Mouse (Mus musculus) megakaryocyte-erythroid progenitor cell, adult 5-6 weeks (primary cell): ENCODE data around the gene Il4i1. TPM values are rescaled to one million over a fixed set of nuclear protein-coding genes. Genes with fewer than 3 reads are reported as not detected.

Experiments
- ATAC-seq: replicated peaks from 2 replicates; pipeline ENCODE4 v1.8.0; 2016; ENCODE audit warnings: mild to moderate bottlenecking, inconsistent platforms; ENCODE audit not compliant: severe bottlenecking, poor library complexity, low FRiP score, low TSS enrichment
- total RNA-seq, 2 experiments: library from RNA; stranded (forward) in 1 of 2; stranded (reverse) in 1 of 2; fragments of 200-1000, 215-1000 nt in 1 of 2; fragments of >200 nt in 1 of 2; fragmentation: Nextera tagmentation in 1 of 2; gene quantifications; 2 replicates each; pipeline ENCODE4 v1.2.3; 2014 to 2017

Gene Il4i1
- total RNA-seq, 2 experiments from 2014 or later, result 1.7 to 2.5 TPM

GRCm38 (mm10) chr7:44841825-44842463, 25.8 kb downstream of the Il4i1 start:
- ATAC-seq, result no peak

- no peak for ATAC-seq
These were observed 28.8 kb downstream of the Il4i1 start for GRCm38 (mm10) chr7:44845006-44845405.

GRCm38 (mm10) chr7:44846804-44847203, 30.6 kb downstream of the Il4i1 start:
- no peak for ATAC-seq

- no peak for ATAC-seq
These were observed 31.6 kb downstream of the Il4i1 start for GRCm38 (mm10) chr7:44847772-44848171.

- ATAC-seq, result peak; percentile 69
These were observed 32.6 kb downstream of the Il4i1 start, which contains the start of the genes Akt1s1 and Tbc1d17 for GRCm38 (mm10) chr7:44848561-44849415. TSS of gene Akt1s1 (plus strand) at chr7:44848991. TSS of gene Tbc1d17 (minus strand) at chr7:44849079.

GRCm38 (mm10) chr7:44849416-44850111, 33.4 kb downstream of the Il4i1 start:
- peak; percentile 49 for ATAC-seq

- no peak for ATAC-seq
These were observed 34.0 kb downstream of the Il4i1 start for GRCm38 (mm10) chr7:44850146-44850545.

- no peak for ATAC-seq
These were observed 34.8 kb downstream of the Il4i1 start for GRCm38 (mm10) chr7:44850789-44851624.

- no peak for ATAC-seq
These were observed 35.5 kb downstream of the Il4i1 start for GRCm38 (mm10) chr7:44851625-44852234.

GRCm38 (mm10) chr7:44852259-44853027, 36.3 kb downstream of the Il4i1 start:
- ATAC-seq, result no peak

- ATAC-seq, result no peak
These were observed 36.9 kb downstream of the Il4i1 start for GRCm38 (mm10) chr7:44853065-44853464.

- ATAC-seq, result no peak
These were observed 37.6 kb downstream of the Il4i1 start for GRCm38 (mm10) chr7:44853596-44854355.

GRCm38 (mm10) chr7:44854356-44855031, 38.3 kb downstream of the Il4i1 start:
- ATAC-seq, result peak; percentile 49

GRCm38 (mm10) chr7:44855036-44855435, 38.8 kb downstream of the Il4i1 start:
- ATAC-seq, result no peak

- ATAC-seq, result no peak
These were observed 40.2 kb downstream of the Il4i1 start for GRCm38 (mm10) chr7:44856265-44856916.

- peak; percentile 32; the same call in 1 of the 2 replicates for ATAC-seq
These were observed 40.9 kb downstream of the Il4i1 start, which contains the start of gene Pnkp for GRCm38 (mm10) chr7:44857042-44857552. TSS of gene Pnkp (plus strand) at chr7:44857139.
